In genomic region chr19:29204583-29204982, GRCm38 (mm10) we compare ENCODE assay signal across 15 mouse cellular contexts. TPM values are rescaled to one million over a fixed set of nuclear protein-coding genes. Genes with fewer than 3 reads are reported as not detected.
DNase-seq lines count a peak whose midpoint lies in the region; TF ChIP-seq lines count a peak whose summit lies in the region.
"Had no signal": no experiment of that assay in that cellular context is flagged by ENCODE, and none has a peak within 500 bp of the region (broad histone marks: within the 10 kb centered on the region; RNA-seq: fewer than 3 reads in every experiment).

No protein-coding gene starts in this region.

- TF ChIP-seq POLR2A in kidney, adult 2 months (IDR thresholded peaks at IDR 0.05; ENCODE audit: low read depth, low read length), result no peak

- H3K9ac ChIP-seq in ES-E14 (ENCODE audit: insufficient read depth, low read depth, low read length, poor library complexity, severe bottlenecking), result no peak overlapping the region
- H3K9ac ChIP-seq: forebrain, postnatal 0 days; heart, embryonic 13.5 days; midbrain, embryonic 12.5 days; neural tube, embryonic 15.5 days had no signal

- no peaks in the 10 kb centered on the region for H3K9me3 ChIP-seq in ES-E14 (ENCODE audit: control insufficient read depth, insufficient read depth, low read depth, low read length)
- H3K9me3 ChIP-seq: midbrain, embryonic 12.5 days; neural tube, embryonic 15.5 days had no signal

- peaks cover 7% of the 10 kb centered on the region; the same call in 1 of the 2 replicates for H3K4me1 ChIP-seq in kidney, adult 2 months (ENCODE audit: control insufficient read depth, insufficient read depth, low read length)
- no peaks in the 10 kb centered on the region for H3K4me1 ChIP-seq in ES-E14 (ENCODE audit: control insufficient read depth in 2 of 2, insufficient read depth in 2 of 2, low read length in 2 of 2, poor library complexity in 1 of 2)
- H3K4me1 ChIP-seq: midbrain, embryonic 12.5 days; neural tube, embryonic 15.5 days had no signal

- no peak overlapping the region for H3K27ac ChIP-seq in kidney, adult 2 months (ENCODE audit: insufficient read depth, low read depth, low read length)
- H3K27ac ChIP-seq in ES-E14 (ENCODE audit: insufficient read depth, low read depth, low read length, poor library complexity, severe bottlenecking), result 0 out of 2 replicates have a peak overlapping the region, but pooled peaks have one; percentile 22
- H3K27ac ChIP-seq: heart, embryonic 13.5 days; midbrain, embryonic 12.5 days; neural tube, embryonic 15.5 days had no signal

- 53% methylated on average over 4 of the region's 4 CpGs for WGBS in kidney, adult 2 months

- DNase-seq in cerebellum, postnatal 14 days, result peak; percentile 4 to 15
- no peak for DNase-seq in cerebellum, postnatal 25 days
- DNase-seq in kidney, adult 2 months, result peak; percentile 68
- DNase-seq in kidney, postnatal 14 days, result no peak
- DNase-seq in ES-E14 (ENCODE audit: low read depth, low spot score), result no peak
- peak; percentile 54 to 61 for DNase-seq in kidney, postnatal 36 days
- no peak for DNase-seq in right cerebral cortex, adult 2 months (ENCODE audit: low spot score in 2 of 2)
- no peak for DNase-seq in thymus, postnatal 10 days (ENCODE audit: low spot score in 2 of 2)
- DNase-seq: forebrain, postnatal 0 days; gastrocnemius, postnatal 14 days; layer of hippocampus, adult 9-11 months; right cerebral cortex, adult 18-20 months had no signal

- in situ Hi-C loops in ES-E14 (cut with MboI; ENCODE audit: low sequenced_read_pairs in 2 of 2, unreplicated experiment in 2 of 2), result no loop called here

- no peaks in the 10 kb centered on the region for H3K36me3 ChIP-seq in kidney, adult 2 months (ENCODE audit: control insufficient read depth, insufficient read depth, low read length)
- H3K36me3 ChIP-seq in ES-E14 (ENCODE audit: control insufficient read depth, insufficient read depth, low read length, poor library complexity, severe bottlenecking), result no peaks in the 10 kb centered on the region
- H3K36me3 ChIP-seq: heart, embryonic 13.5 days; midbrain, embryonic 12.5 days; neural tube, embryonic 15.5 days had no signal

- TF ChIP-seq CTCF in kidney, adult 2 months (conservative IDR thresholded peaks at IDR 0.05; ENCODE audit: insufficient read depth, insufficient read length, low read depth, low read length), result no peak

- H3K4me3 ChIP-seq in kidney, adult 2 months (ENCODE audit: insufficient read depth, low read depth, low read length), result no peak overlapping the region
- H3K4me3 ChIP-seq in ES-E14 (ENCODE audit: insufficient read depth in 1 of 2, low read depth in 1 of 2, low read length in 2 of 2, poor library complexity in 1 of 2, severe bottlenecking in 1 of 2), result no peak overlapping the region
- H3K4me3 ChIP-seq: heart, embryonic 13.5 days; midbrain, embryonic 12.5 days; neural tube, embryonic 15.5 days had no signal

- H3K27me3 ChIP-seq in kidney, adult 2 months (replicated peaks; ENCODE audit: control insufficient read depth, insufficient read depth, low read length), result no peaks in the 10 kb centered on the region
- H3K27me3 ChIP-seq: heart, embryonic 13.5 days; midbrain, embryonic 12.5 days; neural tube, embryonic 15.5 days had no signal

TF ChIP-seq in ES-E14, 5 proteins besides CTCF, POLR2A, EP300 and RAD21:
- TF ChIP-seq ZC3H11A (IDR thresholded peaks at IDR 0.05; ENCODE audit: borderline replicate concordance, low read depth, low read length) (no peak), ZNF384 (IDR thresholded peaks at IDR 0.05; ENCODE audit: low read depth, low read length) (no peak), HCFC1 (IDR thresholded peaks at IDR 0.05; ENCODE audit: borderline replicate concordance, insufficient read depth, low read length) (no peak), CHD2 (IDR thresholded peaks at IDR 0.05; ENCODE audit: low read depth, low read length) (no peak), MAFK (IDR thresholded peaks at IDR 0.05; ENCODE audit: insufficient read depth, low read depth, low read length) (no peak)

RNA-seq across cellular contexts. Expression of gene Jak2, which starts 47.0 kb away (rescaled TPM):
- polyA plus RNA-seq in kidney, adult 2 months (2012; rRNA removed), result 6.5 and 7.0 TPM in 2 replicates
- 5.1 and 12.2 TPM in 2 replicates for total RNA-seq in ES-E14 (2012; rRNA removed)

Comparison
In these comparisons a context has a peak if more than half of its experiments do, and no peak if none do; other contexts are left out.
1. DNase-seq: peak in cerebellum, postnatal 14 days (2 of 2), kidney, adult 2 months (single experiment) and kidney, postnatal 36 days (2 of 2); none in cerebellum, postnatal 25 days (0 of 2), kidney, postnatal 14 days (single experiment), ES-E14 (single experiment), right cerebral cortex, adult 2 months (0 of 2) and thymus, postnatal 10 days (0 of 2).